Mouse (Mus musculus): ENCODE data around the gene Kcnq1. TPM values are rescaled to one million over a fixed set of nuclear protein-coding genes. Genes with fewer than 3 reads are reported as not detected.

The Kcnq1 gene
- not detected in 2 replicates for total RNA-seq (2017)

DNA sequence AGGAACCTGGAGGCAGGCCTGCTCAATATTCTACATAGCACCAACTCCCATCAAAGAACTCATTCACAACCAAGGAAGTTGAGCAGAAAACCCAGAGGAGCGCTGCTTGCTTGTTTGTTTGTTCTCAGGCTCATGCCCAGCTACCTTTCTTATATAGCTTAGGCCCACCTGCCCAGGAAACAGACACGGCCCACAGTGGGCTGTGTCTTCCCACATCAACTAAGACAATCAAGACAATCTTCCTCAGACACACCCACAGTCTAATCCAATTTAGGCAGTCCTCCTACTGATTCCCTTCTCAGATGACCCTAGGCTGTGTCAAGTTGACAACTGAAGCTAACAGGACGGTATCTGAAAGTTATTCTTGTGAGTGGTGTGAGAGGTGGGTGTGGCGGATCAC lies at the start of gene Kcnq1:
Gene Kcnq1 (plus strand): TSS at position 301 of the 400 bp plus-strand sequence.
- no peak for ATAC-seq (ENCODE audit: extremely low read depth, insufficient number of reproducible peaks, low FRiP score, poor library complexity, severe bottlenecking)

DNA sequence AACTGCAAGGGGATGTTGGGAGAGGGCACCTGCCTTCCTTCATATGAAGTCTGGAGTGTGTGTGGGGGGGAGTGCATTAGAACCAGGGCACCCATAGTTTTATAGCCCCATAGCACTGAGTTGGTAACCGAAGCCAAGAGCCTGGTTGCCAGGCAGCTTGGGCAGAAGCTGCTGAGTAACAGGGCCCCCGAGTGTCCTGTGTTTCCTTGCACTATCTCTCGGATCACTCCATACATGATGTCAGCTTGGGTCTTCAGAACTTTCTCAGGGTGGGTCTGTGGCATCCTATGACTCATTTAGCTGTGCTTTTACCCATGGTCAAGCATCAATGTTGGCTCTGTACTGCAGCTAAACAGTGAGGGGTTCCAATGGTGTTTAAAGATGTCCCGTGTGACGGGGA lies 49.1 kb upstream of the Kcnq1 start:
- no peak for ATAC-seq (ENCODE audit: extremely low read depth, insufficient number of reproducible peaks, low FRiP score, poor library complexity, severe bottlenecking)

DNA sequence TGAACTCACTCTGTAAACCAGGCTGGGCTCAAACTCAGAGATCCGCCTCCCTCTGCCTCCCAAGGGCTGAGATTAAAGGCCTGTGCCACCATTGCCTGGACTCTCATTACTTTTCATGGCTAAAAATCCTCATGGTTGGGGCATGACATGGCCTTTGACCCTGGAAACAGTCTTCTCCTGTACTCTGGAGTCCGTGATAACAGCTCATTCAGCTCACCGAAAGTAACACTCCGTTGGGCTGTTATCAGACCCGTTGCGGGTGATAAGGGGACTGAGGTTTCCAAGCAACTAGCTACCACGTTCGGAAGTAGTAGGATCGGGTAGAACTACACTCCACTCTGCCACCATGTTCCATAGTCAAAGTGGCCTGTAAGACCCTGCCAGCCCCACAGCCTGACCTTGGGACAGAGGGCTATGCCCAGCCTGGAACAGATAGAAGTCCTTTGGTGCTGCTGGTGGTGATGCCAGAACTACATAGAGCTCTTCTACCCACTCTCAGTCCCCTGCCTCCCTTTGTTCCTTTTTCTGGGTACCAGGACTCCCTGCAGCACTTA lies 48.4 kb upstream of the Kcnq1 start:
- no peak for ATAC-seq (ENCODE audit: extremely low read depth, insufficient number of reproducible peaks, low FRiP score, poor library complexity, severe bottlenecking)

GRCm38 (mm10) chr7:143058221-143058697 lies 47.9 kb upstream of the Kcnq1 start:
- no peak for ATAC-seq (ENCODE audit: extremely low read depth, insufficient number of reproducible peaks, low FRiP score, poor library complexity, severe bottlenecking)

DNA sequence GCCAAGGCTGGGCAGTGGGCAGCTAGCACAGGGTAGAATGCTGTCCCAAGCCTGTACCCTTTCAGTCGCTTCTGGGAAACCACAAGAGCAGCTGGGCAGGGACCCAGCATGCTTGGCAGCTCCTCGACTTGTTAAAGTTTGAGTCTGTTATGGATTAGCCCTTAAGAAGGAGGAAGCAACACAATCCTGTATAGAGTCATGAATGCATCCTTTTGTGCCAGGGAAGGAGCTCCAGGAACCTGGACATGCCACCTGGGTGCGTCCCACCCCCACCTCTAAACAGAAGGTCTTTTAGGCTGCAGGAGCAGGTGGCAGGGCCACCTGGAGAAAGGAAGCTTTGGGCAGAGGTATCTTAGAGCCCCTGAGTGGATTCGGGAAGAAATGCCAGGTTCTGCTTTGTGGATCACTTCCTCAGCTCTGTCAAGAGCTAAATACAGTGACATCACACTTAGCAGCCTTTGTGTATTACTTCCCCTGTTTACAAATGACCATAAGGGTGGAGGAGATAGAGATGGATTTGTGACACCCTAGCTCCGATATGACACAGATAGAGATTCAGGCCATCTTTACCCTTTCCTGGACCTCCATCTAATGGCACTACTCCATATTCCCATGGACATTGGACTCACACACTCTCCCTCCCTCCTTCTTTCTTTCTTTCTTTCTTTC lies 46.8 kb upstream of the Kcnq1 start:
- ATAC-seq (ENCODE audit: extremely low read depth, insufficient number of reproducible peaks, low FRiP score, poor library complexity, severe bottlenecking), result peak; percentile 59

DNA sequence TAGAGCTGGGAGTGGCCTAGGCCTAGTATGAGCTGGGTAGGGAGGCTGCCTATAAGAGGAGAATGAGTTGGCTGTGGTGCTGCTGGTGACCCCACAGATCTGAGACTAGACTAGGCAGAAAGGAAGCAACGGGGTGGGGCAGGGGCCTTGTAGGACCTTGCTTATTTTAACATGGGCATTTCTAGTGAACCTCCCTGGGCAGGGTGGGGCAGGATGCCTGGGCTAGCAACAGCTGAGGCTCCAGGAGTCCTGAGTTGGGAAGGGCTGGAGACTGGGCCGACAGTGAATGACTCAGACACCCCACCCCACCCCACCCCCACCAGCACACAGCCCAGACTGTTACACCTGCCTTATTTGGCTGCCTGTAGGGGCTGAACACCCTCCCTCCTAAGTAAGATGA lies 43.5 kb upstream of the Kcnq1 start:
- no peak for ATAC-seq (ENCODE audit: extremely low read depth, insufficient number of reproducible peaks, low FRiP score, poor library complexity, severe bottlenecking)

DNA sequence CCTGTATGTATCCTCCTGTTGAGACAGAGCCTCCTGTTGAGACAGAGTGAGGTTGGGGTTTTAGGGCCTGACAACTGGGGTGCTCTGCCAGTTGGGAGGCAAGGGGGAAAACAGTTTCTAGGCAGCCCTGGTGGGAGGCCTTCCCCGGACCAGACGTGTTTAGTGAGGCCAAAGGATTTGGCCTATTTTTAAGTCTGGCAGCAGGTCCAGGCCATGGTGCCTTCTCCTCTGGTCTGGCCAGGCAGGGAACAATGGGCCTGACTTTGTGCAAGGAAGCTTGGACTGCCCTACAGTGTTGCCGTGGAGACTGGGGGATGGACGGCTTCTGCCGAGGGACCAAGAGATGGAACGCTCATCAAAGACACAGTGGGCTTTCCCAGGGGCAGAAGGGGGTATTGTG lies 41.9 kb upstream of the Kcnq1 start:
- ATAC-seq (ENCODE audit: extremely low read depth, insufficient number of reproducible peaks, low FRiP score, poor library complexity, severe bottlenecking), result no peak

DNA sequence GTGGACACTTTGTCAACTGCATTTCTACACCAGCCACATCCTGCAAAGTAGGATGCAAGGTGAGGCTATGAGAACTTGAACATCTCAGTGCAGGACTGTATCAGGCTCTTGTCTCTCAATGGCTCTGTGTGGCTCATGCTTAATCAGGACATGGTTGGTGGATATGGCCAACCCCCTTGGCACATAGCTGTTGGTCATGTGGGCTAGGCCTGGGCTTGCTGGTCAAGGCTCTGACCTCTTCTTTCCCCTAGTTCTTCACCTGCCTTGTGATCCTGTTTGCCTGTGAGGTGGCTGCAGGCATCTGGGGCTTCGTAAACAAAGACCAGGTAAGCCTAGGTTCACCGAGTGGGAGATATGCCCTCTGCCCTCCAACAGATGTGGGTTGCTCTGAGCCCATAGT lies 40.5 kb upstream of the Kcnq1 start:
- ATAC-seq (ENCODE audit: extremely low read depth, insufficient number of reproducible peaks, low FRiP score, poor library complexity, severe bottlenecking), result no peak

DNA sequence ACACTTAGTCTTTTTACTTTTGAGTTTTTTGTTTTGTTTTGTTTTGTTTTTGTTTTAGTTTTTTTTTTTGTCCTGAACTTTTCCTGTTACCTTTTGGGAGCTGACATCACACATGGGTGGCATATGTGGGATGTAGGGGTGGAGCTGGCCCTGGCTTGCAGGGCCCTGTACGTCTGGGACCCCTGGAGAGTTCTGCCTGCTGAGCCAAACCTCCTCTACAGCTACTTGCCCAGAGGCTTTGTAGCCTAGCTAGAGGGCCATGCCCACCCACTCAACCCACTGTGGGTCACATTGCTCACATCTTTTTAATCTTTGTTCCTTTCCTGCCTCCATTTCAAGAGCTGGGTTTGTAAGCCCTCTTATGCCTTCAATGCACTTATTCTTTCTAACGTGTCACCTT lies 38.7 kb upstream of the Kcnq1 start:
- ATAC-seq (ENCODE audit: extremely low read depth, insufficient number of reproducible peaks, low FRiP score, poor library complexity, severe bottlenecking), result no peak

- no peak for ATAC-seq (ENCODE audit: extremely low read depth, insufficient number of reproducible peaks, low FRiP score, poor library complexity, severe bottlenecking)
These were observed 38.3 kb upstream of the Kcnq1 start for GRCm38 (mm10) chr7:143067897-143068296.

DNA sequence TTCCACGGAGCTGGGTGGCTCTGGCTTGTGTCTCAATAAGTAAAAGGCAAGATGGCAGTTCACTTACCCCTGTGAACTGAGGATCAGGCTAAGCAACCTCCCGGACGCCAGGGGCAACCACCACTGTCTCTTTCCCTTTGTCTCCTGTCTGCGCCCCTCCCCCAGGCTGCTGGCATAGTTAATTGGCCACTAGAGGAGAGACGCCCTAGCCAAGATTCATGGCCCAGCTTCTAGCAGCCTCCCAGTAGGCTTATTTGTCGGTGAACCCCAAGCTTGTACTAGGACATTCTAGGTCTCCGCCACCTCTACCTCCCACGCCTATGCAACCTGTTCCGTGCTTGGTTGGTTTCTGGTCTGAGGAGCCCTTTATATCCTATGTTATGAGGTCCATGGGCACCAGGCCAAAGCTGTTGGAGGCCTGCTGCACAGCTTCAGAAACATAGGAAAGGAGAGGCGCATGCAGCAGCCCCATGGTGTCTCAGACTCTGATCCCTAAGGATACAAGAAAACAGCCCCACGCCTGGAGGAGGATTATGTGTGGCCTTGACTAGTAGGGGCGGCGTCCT lies 37.8 kb upstream of the Kcnq1 start:
- no peak for ATAC-seq (ENCODE audit: extremely low read depth, insufficient number of reproducible peaks, low FRiP score, poor library complexity, severe bottlenecking)

DNA sequence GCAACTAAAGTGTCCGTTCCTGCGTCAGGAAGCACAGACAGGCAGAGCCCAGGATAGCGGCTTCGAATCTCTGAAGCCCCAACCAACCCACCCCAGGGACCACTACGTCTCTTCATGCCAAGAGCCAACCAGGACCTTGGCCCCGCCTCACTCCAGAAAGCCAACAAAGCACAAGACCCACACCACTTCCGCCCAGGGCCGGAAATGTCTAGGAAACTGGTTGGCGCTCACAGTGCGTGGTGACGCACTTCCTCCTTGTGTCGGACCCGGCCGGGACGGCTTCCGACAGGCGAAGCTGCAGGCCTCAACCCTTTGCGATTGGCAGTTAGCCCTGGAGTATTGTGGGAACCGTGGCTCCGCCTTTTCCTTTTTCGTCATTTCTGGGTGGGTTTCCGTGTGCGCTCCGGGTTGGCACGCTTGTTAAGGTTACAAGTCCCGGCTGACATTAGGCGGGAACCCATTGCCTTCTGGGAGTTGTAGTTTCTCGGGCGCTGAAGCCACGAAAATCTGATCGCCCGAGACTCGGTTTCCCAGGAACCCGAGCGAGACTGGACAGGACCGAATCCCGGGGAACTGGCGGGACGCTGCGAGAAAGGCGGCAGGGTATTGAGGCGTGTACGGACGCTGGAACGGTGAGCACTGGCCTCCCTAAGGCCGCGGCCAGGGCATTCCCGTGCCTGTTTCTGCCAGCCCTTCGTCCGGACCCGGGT lies 37.1 kb upstream of the Kcnq1 start, which contains the start of gene Tssc4:
Gene Tssc4 (plus strand): TSS at position 368 of the 710 bp plus-strand sequence.
- peak; percentile 86 for ATAC-seq (ENCODE audit: extremely low read depth, insufficient number of reproducible peaks, low FRiP score, poor library complexity, severe bottlenecking)

- ATAC-seq (ENCODE audit: extremely low read depth, insufficient number of reproducible peaks, low FRiP score, poor library complexity, severe bottlenecking), result no peak
These were observed 36.3 kb upstream of the Kcnq1 start for GRCm38 (mm10) chr7:143069751-143070400.

GRCm38 (mm10) chr7:143070506-143071070 lies 35.6 kb upstream of the Kcnq1 start:
- ATAC-seq (ENCODE audit: extremely low read depth, insufficient number of reproducible peaks, low FRiP score, poor library complexity, severe bottlenecking), result no peak

DNA sequence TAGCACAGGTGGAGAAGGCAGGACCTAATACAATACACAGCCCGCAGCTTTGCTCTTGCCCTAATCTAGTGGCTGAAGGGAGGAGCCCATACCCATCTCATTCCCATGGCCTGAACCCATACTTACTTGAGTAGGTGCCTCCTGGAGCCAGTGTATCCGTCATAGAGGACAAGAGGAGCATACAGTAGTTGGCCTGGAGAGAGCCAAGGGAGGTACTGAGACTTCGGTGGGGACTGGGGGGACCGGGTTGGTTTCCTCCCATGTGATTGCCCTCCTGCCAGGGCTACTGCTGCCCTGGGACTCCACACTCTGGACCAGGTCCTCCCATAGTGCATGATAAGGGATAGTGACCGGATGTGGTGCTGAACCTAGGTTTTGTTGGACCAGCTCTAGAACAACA lies 33.6 kb upstream of the Kcnq1 start:
- ATAC-seq (ENCODE audit: extremely low read depth, insufficient number of reproducible peaks, low FRiP score, poor library complexity, severe bottlenecking), result no peak

- ATAC-seq (ENCODE audit: extremely low read depth, insufficient number of reproducible peaks, low FRiP score, poor library complexity, severe bottlenecking), result no peak
These were observed 33.1 kb upstream of the Kcnq1 start for GRCm38 (mm10) chr7:143073086-143073485.

- no peak for ATAC-seq (ENCODE audit: extremely low read depth, insufficient number of reproducible peaks, low FRiP score, poor library complexity, severe bottlenecking)
These were observed 30.8 kb upstream of the Kcnq1 start for GRCm38 (mm10) chr7:143075394-143075793.

DNA sequence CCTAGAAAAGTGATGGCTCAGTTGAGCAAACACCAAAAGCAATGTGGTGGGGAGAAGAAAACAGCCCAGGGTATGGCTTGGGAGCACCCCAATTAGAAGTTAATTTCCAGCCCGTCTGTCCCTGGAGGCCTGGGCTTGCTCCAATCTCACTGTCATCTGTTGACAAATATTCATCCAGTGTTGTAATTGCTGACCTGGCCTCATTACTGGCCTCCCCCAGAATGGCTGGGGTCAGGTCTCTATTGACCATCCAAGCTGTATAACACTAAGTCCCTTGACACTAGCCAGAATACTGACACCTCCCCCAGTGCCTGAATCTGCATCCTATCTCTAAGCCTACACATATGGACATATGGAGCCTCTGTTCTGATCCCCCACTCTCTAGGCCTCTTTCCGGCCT lies 28.8 kb upstream of the Kcnq1 start:
- ATAC-seq (ENCODE audit: extremely low read depth, insufficient number of reproducible peaks, low FRiP score, poor library complexity, severe bottlenecking), result no peak

GRCm38 (mm10) chr7:143082024-143082423 lies 24.1 kb upstream of the Kcnq1 start:
- no peak for ATAC-seq (ENCODE audit: extremely low read depth, insufficient number of reproducible peaks, low FRiP score, poor library complexity, severe bottlenecking)

All from neutrophil, adult 5-6 weeks (primary cell).